Mouse (Mus musculus) heart, embryonic 14.5 days (tissue): ENCODE data around the gene Hmgcs1. TPM values are rescaled to one million over a fixed set of nuclear protein-coding genes. Genes with fewer than 3 reads are reported as not detected.
"Not testable (repeated sequence)": the region's sequence is repeated elsewhere in the genome, so short reads cannot be mapped to it uniquely, and the experiment has no call there.

Experiments used
- ATAC-seq: fragments of 200-750 bp; cut with Nextera tagmentation; 2 replicates; pipeline ENCODE4 v1.8.0; 2017; ENCODE audit warnings: low read depth, moderate TSS enrichment; ENCODE audit not compliant: insufficient number of reproducible peaks, insufficient read depth, low FRiP score
- H3K27ac ChIP-seq, 2 experiments: fragments of 200-500 bp in 1 of 2; fragments of 300-500 bp in 1 of 2; sonication (generic) in 1 of 2; replicated peaks in 1 of 2; 2 replicates each; pipeline ENCODE4 v1.5.1; 2012 to 2014; ENCODE audit warnings: low read depth in 2 of 2, low read length in 2 of 2, control low read depth in 1 of 2, mild to moderate bottlenecking in 1 of 2, mixed read lengths in 1 of 2; ENCODE audit not compliant: control insufficient read depth in 1 of 2, insufficient read depth in 1 of 2
- H3K27me3 ChIP-seq: fragments of 300-500 bp; sonication (generic); 2 replicates; pipeline ENCODE4 v1.6.1; 2014; ENCODE audit warnings: mild to moderate bottlenecking, low read length, control low read depth; ENCODE audit not compliant: control insufficient read depth, insufficient read depth
- H3K36me3 ChIP-seq: fragments of 300-500 bp; sonication (generic); 2 replicates; pipeline ENCODE4 v1.6.1; 2014; ENCODE audit warnings: mild to moderate bottlenecking, control low read depth, low read length, mixed read lengths; ENCODE audit not compliant: control insufficient read depth, insufficient read depth
- H3K4me1 ChIP-seq, 2 experiments: fragments of 200-500 bp in 1 of 2; fragments of 300-500 bp in 1 of 2; sonication (generic) in 1 of 2; 2 replicates each; pipeline ENCODE4 v1.6.1; 2012 to 2014; ENCODE audit warnings: low read length in 2 of 2, control low read depth in 1 of 2, mixed read lengths in 1 of 2; ENCODE audit not compliant: control insufficient read depth in 2 of 2, insufficient read depth in 2 of 2
- H3K4me2 ChIP-seq: fragments of 300-500 bp; sonication (generic); 2 replicates; pipeline ENCODE4 v1.6.1; 2014; ENCODE audit warnings: mild to moderate bottlenecking, low read length
- H3K4me3 ChIP-seq, 2 experiments: fragments of 200-500 bp in 1 of 2; fragments of 300-500 bp in 1 of 2; sonication (generic) in 1 of 2; 2 replicates each; pipeline ENCODE4 v1.5.1; 2012 to 2014; ENCODE audit warnings: low read length in 2 of 2, mild to moderate bottlenecking in 2 of 2, control low read depth in 1 of 2, low read depth in 1 of 2, moderate library complexity in 1 of 2; ENCODE audit not compliant: control insufficient read depth in 1 of 2, insufficient read depth in 1 of 2
- H3K9ac ChIP-seq: fragments of 300-500 bp; sonication (generic); 2 replicates; pipeline ENCODE4 v1.6.1; 2014; ENCODE audit warnings: mild to moderate bottlenecking, low read length
- H3K9me3 ChIP-seq: fragments of 300-500 bp; sonication (generic); 2 replicates; pipeline ENCODE4 v1.6.1; 2016; ENCODE audit warnings: low read length, control low read depth; ENCODE audit not compliant: control insufficient read depth
- WGBS: fragments of 180-500 bp; shearing (Covaris S2); extraction: QIAGEN DNeasy Blood & Tissue Kit; methylation state at CpG from one replicate; pipeline ENCODE4 v1.1.7; 2014; 5-methylcytosine and 5-hydroxymethylcytosine counted together
- polyA plus RNA-seq: library from polyadenylated mRNA; unstranded; fragments of >200 nt; fragmentation: Nextera tagmentation; extraction: Ambion mirVana; gene quantifications from 2 replicates; pipeline ENCODE4 v1.2.1, GENCODE M21; 2014

The Hmgcs1 gene
- polyA plus RNA-seq, 1 experiment from 2014 or later, result 76.9 TPM

DNA sequence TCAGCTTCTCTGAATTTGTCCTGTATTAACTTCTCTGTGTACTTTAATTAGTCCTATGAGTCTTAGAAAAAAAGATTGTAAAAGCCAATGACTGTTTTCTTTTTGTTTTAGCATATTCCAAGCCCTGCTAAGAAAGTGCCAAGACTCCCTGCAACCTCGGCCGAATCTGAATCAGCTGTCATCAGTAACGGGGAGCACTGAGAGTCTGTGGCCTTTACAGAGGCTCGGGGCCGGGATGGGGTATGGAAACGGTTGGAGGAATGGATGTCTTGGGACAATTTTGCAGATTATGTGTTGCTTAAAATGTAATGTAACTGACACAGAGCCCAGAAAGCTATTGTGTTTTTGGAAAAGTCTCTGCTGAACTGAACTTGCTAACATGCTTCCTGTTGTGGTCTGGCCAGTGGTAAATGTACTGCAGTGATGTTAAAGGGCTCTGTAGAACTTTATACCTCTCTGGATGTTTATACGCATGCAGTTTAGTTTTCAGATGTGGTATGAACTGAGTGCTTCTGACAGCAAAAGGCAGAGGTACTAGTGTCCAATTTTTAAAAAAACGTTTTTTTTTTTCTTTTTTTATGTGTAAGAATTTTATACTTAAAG lies 16.2 kb downstream of the Hmgcs1 start:
- not testable (repeated sequence) for ATAC-seq
- H3K36me3 ChIP-seq, result peaks cover 78% of the 10 kb centered on the region
- 84% methylated on average over 7 of the region's 8 CpGs for WGBS

DNA sequence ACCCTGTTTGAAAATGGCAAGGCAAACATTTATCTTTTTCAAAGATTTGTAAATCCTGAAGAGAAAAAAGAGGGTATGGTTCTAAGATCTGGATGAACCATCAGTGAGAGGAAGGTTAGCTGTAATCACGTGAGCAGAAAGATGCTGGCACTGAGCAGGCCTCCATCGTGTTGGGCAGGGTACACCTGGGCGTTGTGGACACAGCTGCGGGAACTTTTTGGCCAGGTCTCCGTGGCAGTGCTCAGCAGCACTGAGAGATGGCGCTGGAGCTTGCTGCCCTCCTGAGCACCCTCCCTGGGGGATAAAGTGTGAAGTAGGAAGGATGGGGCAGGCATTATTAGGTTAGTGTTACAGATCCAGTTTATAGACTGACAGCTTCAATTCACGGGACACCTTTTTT lies 16.8 kb downstream of the Hmgcs1 start:
- Histone ChIP-seq H3K9me3 (no peaks in the 10 kb centered on the region), H3K4me3 (no peak overlapping the region), H3K4me2 (no peak overlapping the region), H3K4me1 (peaks cover 0 to 8% of the 10 kb centered on the region in 2 experiments; a peak in 1 of 4 replicates), H3K27me3 (no peaks in the 10 kb centered on the region), H3K27ac (no peak overlapping the region), H3K9ac (no peak overlapping the region), H3K36me3 (peaks cover 73% of the 10 kb centered on the region)
- no peak for ATAC-seq
- WGBS, result 75% methylated on average over 7 of the region's 7 CpGs

More for the DNA sequence above, 16.2 kb downstream of the Hmgcs1 start:
- H3K9me3 ChIP-seq, H3K4me1 ChIP-seq, H3K4me3 ChIP-seq, H3K27me3 ChIP-seq, H3K9ac ChIP-seq, H3K4me2 ChIP-seq, H3K27ac ChIP-seq: not testable (repeated sequence)

DNA sequence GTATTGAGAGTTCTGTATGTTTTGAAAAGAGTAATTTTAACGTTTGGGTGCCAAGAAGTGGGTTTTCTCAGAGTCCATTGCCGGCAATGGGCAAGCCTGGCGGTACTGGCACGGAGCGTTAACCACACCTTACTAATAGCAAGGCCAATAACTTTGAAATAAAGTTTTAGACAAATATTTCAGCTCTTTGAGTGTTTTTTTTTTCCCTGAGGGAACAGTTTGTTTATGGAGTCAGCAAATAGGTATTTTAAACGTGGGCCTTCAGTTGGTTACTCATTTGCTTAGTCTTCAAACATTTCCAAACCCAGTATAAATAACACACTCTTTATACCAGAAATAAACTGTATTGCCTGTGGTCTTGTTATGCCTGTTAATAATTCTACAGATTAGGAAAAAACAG lies 17.7 kb downstream of the Hmgcs1 start:
- Histone ChIP-seq H3K9ac (no peak overlapping the region), H3K4me3 (no peak overlapping the region), H3K4me1 (peaks cover 0 to 8% of the 10 kb centered on the region in 2 experiments; a peak in 1 of 4 replicates), H3K27me3 (no peaks in the 10 kb centered on the region), H3K27ac (no peak overlapping the region), H3K36me3 (peaks cover 68% of the 10 kb centered on the region), H3K4me2 (no peak overlapping the region), H3K9me3 (no peaks in the 10 kb centered on the region)
- no peak for ATAC-seq
- 92% methylated on average over 6 of the region's 6 CpGs for WGBS

DNA sequence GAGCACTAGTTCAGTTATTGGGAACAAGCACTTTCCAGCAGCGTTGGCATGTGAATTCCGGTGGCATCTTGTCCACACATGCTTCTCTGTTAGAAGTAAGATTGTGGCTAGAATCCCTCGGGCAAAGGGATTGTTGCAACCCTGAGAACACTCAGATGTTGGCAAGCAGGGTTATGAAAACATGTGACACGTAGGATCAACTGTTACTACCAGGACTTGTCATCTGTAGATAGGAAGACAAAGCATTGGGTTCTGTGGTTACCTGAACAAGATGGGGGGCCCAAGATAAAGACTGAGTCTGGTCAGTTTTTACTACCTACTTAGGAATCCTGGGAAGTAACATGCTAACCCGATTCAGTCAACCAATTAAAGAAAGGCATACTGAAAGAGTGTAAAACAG lies 18.8 kb downstream of the Hmgcs1 start:
- H3K27ac ChIP-seq, result no peak overlapping the region; a peak in 1 of 4 replicates
- ATAC-seq, result no peak
- H3K4me1 ChIP-seq, result peaks cover 0 to 8% of the 10 kb centered on the region in 2 experiments; a peak in 1 of 4 replicates
- no peak overlapping the region for H3K4me2 ChIP-seq
- H3K4me3 ChIP-seq, result no peak overlapping the region
- peaks cover 57% of the 10 kb centered on the region for H3K36me3 ChIP-seq
- no peaks in the 10 kb centered on the region for H3K27me3 ChIP-seq
- H3K9me3 ChIP-seq, result no peaks in the 10 kb centered on the region
- WGBS, result 73% methylated on average over 5 of the region's 5 CpGs
- H3K9ac ChIP-seq, result no peak overlapping the region

DNA sequence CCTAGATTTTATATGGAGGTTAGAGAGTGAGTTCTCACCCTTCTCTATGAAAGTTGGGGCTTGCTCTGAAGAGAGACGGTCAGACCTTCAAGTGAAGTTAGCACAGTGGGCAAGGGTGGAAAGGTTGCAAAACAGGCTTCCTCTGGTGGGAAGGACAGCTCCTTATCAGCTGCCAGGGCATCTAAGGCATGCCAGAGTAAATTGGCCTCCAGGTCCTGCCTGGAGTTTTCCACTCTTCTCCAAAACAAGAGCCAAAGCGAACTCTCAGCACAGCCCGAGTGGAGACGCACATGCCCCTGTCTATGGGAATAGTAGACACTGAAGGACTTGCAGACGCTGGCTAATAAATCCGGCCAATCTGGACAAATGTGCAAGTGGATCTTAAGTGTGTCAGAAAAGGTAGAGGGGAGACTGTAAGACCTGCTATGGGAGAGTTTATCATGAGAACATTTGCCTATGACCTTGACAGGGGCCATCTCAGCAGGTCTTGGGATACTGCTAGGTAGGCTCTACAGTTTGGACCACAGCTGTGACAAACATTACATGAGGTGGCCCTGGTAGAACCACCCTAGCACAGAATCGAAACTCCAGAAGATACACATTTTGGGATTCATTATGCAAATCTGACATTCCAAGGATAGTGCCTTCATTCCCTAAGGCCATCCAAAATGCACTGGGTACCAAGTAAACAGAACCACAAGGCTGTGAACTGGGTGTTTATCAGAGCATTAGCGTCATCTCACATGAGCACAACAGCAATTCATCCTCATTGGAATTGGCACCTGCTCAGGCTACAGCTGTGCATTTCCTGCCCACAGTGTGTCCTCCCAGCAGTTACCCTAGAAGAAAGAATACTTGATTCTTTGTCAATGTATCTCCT lies 19.4 kb downstream of the Hmgcs1 start:
- 68% methylated on average over 8 of the region's 8 CpGs for WGBS
- no peak overlapping the region for H3K9ac ChIP-seq
- peaks cover 50% of the 10 kb centered on the region for H3K36me3 ChIP-seq
- H3K27ac ChIP-seq, result no peak overlapping the region; a peak in 1 of 4 replicates
- no peaks in the 10 kb centered on the region for H3K27me3 ChIP-seq
- peaks cover 0 to 8% of the 10 kb centered on the region in 2 experiments; a peak in 1 of 4 replicates for H3K4me1 ChIP-seq
- no peak overlapping the region for H3K4me2 ChIP-seq
- no peaks in the 10 kb centered on the region for H3K9me3 ChIP-seq
- no peak for ATAC-seq
- no peak overlapping the region for H3K4me3 ChIP-seq

DNA sequence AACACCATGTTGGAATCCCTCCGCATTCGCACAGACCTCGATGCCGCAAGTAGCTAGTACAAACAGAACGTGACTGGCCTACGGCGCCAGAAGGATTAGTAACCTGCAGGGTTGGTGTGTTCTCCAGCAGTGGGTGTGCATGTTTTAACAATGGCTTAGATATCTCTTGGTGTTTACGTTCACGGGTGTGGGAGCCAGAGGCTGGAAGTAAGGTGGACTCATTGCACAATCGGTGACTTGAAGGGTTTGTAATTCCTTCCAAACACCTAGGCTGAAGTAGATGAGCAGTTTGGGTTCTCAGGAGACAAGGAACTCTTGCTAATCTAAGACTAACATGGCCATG lies 20.1 kb downstream of the Hmgcs1 start:
- H3K9ac ChIP-seq, result no peak overlapping the region
- H3K27ac ChIP-seq, result no peak overlapping the region
- ATAC-seq, result no peak
- H3K27me3 ChIP-seq, result no peaks in the 10 kb centered on the region
- no peak overlapping the region for H3K4me2 ChIP-seq
- peaks cover 0 to 8% of the 10 kb centered on the region in 2 experiments; a peak in 1 of 4 replicates for H3K4me1 ChIP-seq
- no peaks in the 10 kb centered on the region for H3K9me3 ChIP-seq
- WGBS, result 90% methylated on average over 10 of the region's 10 CpGs
- no peak overlapping the region for H3K4me3 ChIP-seq
- peaks cover 44% of the 10 kb centered on the region for H3K36me3 ChIP-seq

DNA sequence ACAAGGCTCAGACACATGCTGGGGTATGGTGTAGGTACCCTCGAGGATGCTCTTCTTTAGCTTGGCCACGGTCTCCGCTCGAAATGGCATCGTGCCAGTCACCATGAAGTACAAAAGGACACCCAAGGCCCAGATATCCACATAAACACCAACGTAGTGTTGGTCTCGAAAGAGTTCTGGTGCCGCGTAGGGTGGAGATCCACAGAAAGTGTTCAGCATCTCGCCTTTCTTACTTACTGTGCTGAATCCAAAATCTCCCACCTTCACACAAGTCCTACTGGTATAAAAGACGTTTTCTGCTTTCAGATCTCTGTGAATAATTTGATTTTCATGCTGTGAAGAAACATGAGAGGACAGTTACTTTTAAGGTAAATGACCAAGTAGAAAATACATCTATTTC lies 22.3 kb downstream of the Hmgcs1 start:
- no peaks in the 10 kb centered on the region for H3K27me3 ChIP-seq
- WGBS, result 85% methylated on average over 11 of the region's 11 CpGs

More for the DNA sequence above, 22.3 kb downstream of the Hmgcs1 start:
- H3K4me2 ChIP-seq, result no peak overlapping the region
- no peak overlapping the region for H3K9ac ChIP-seq
- no peaks in the 10 kb centered on the region for H3K9me3 ChIP-seq
- no peak overlapping the region for H3K27ac ChIP-seq
- H3K4me3 ChIP-seq, result no peak overlapping the region
- no peak for ATAC-seq
- H3K36me3 ChIP-seq, result peaks cover 26% of the 10 kb centered on the region
- peaks cover 0 to 8% of the 10 kb centered on the region in 2 experiments; a peak in 1 of 4 replicates for H3K4me1 ChIP-seq
